19 mouse cellular contexts compared by ENCODE assay signal in genomic region chrX:133735871-133736270, GRCm38 (mm10). TPM values are rescaled to one million over a fixed set of nuclear protein-coding genes. Genes with fewer than 3 reads are reported as not detected.
"Had no signal": no experiment of that assay in that cellular context is flagged by ENCODE, and none has a peak within 500 bp of the region (broad histone marks: within the 10 kb centered on the region; RNA-seq: fewer than 3 reads in every experiment).

No protein-coding gene starts in this region.

- H3K4me1 ChIP-seq: liver, embryonic 13.5 days; liver, embryonic 15.5 days; lung, embryonic 15.5 days; megakaryocyte, embryonic 14.5 days; midbrain, embryonic 13.5 days; midbrain, embryonic 15.5 days; neural tube, embryonic 12.5 days had no signal

- H3K27ac ChIP-seq: liver, embryonic 13.5 days; liver, embryonic 15.5 days; lung, embryonic 15.5 days; macrophage; midbrain, embryonic 13.5 days; midbrain, embryonic 15.5 days; neural tube, embryonic 12.5 days had no signal

- DNase-seq: liver, embryonic 13.5 days; liver, postnatal 0 days; retina, postnatal 1 day; right cerebral cortex, adult 18-20 months; right cerebral cortex, postnatal 25 days; right cerebral cortex, postnatal 4 days; spleen, adult 18-20 months; thymus, adult 18-20 months; thymus, postnatal 14 days; thymus, postnatal 36 days had no signal

- H3K9ac ChIP-seq: liver, embryonic 13.5 days; liver, embryonic 15.5 days; liver, postnatal 0 days; lung, embryonic 15.5 days; midbrain, embryonic 13.5 days; midbrain, embryonic 15.5 days; neural tube, embryonic 12.5 days had no signal

- H3K9me3 ChIP-seq: liver, embryonic 13.5 days; liver, embryonic 15.5 days; lung, embryonic 15.5 days; megakaryocyte, embryonic 14.5 days; midbrain, embryonic 13.5 days; midbrain, embryonic 15.5 days; neural tube, embryonic 12.5 days had no signal

- ATAC-seq: liver, postnatal 0 days; midbrain, embryonic 13.5 days; midbrain, embryonic 15.5 days had no signal

- H3K4me2 ChIP-seq: liver, embryonic 11.5 days; liver, embryonic 13.5 days; liver, embryonic 15.5 days; midbrain, embryonic 11.5 days; midbrain, embryonic 13.5 days; midbrain, embryonic 15.5 days; neural tube, embryonic 12.5 days had no signal

- H3K36me3 ChIP-seq: liver, embryonic 13.5 days; liver, embryonic 15.5 days; lung, embryonic 15.5 days; midbrain, embryonic 13.5 days; midbrain, embryonic 15.5 days; neural tube, embryonic 12.5 days had no signal

- H3K27me3 ChIP-seq: liver, embryonic 13.5 days; liver, embryonic 15.5 days; lung, embryonic 15.5 days; midbrain, embryonic 13.5 days; midbrain, embryonic 15.5 days; neural tube, embryonic 12.5 days had no signal

- H3K4me3 ChIP-seq: liver, embryonic 13.5 days; liver, embryonic 15.5 days; lung, embryonic 15.5 days; megakaryocyte, embryonic 14.5 days; midbrain, embryonic 13.5 days; midbrain, embryonic 15.5 days; neural tube, embryonic 12.5 days had no signal

RNA-seq across cellular contexts. Expression of gene Pcdh19, which starts 47.1 kb away (rescaled TPM):
- polyA plus RNA-seq: macrophage had no signal
